Mouse (Mus musculus) gastrocnemius, postnatal 4 days (tissue): ENCODE data around the gene Pygo1. TPM values are rescaled to one million over a fixed set of nuclear protein-coding genes. Genes with fewer than 3 reads are reported as not detected.

Experiments
- DNase-seq, 2 experiments: peaks; one replicate each; pipeline ENCODE4 v3.0.0; 2021 to 2022; ENCODE audit warnings: low spot score in 2 of 2, mixed read lengths in 2 of 2
- total RNA-seq, 2 experiments: library from RNA; stranded (reverse); gene quantifications; 2 replicates each; pipeline ENCODE4 v1.2.3; 2021

Pygo1 gene
- total RNA-seq, 2 experiments from 2014 or later, result 6.2 to 7.0 TPM

GRCm38 (mm10) chr9:72931166-72931790, 5.8 kb downstream of the Pygo1 start:
- DNase-seq, result no peak

DNA sequence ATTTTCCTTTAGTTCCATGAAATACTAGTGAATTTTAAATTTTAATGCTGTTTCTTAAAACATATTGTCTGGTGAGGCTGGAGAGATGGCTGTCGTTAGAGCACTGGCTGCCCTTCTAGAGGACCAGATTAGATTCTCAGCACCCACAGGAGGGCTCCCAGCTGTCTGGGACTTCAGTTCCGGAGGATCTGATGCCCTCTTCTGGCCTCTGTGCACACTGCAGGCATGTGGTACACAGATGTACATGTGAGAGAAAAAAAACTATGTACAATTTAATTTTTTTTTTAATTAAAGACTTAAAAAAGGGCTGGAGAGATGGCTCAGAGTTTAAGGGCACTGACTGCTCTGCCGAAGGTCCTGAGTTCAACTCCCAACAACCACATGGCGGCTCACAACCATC, 9.9 kb downstream of the Pygo1 start:
- DNase-seq, result no peak

- no peak for DNase-seq
These were observed 10.9 kb downstream of the Pygo1 start for GRCm38 (mm10) chr9:72936301-72936700.

DNA sequence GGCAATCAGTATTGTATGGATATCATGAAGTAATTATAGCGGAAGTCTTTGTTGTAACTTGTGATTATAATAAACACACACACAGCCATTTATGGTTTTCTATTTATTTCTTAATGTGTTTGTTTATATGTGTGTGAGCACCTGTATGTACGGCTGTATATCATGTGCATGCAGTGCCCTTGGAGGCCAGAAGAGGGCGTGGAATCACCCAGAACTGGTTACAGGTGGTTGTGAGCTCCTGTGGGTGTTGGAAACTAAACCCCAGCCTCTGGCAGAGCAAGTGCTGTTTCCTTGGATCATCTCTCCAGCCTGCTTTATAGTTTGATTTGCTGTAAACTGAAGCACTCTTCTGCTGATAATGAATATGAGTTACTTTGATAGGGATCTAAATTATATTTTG, 18.0 kb downstream of the Pygo1 start:
- DNase-seq, result no peak

- DNase-seq, result no peak
These were observed 18.8 kb downstream of the Pygo1 start for GRCm38 (mm10) chr9:72944286-72944685.

- DNase-seq, result no peak
These were observed 21.6 kb downstream of the Pygo1 start for GRCm38 (mm10) chr9:72947010-72947409.

DNA sequence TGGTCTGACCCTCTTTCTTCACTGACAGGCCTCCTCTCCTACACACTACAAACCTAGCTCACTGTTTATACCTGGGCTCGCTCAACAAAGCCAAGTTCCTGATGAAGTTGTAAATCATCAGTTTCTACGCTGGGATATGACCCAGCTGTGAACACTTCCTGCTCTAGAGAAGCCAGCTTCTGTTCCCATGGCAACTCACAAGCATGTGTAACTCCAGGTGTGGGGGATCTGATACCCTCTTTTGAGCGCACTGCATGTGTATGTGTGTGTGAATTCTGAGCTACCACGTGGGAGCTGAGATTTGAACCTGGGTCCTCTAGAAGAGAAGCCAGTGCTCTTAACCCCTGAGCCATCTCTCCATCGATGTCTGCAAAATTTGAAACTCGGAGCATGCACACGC, 24.1 kb downstream of the Pygo1 start:
- DNase-seq, result no peak

GRCm38 (mm10) chr9:72954746-72955145, 29.3 kb downstream of the Pygo1 start:
- DNase-seq, result no peak

- DNase-seq, result no peak
These were observed 30.1 kb downstream of the Pygo1 start for GRCm38 (mm10) chr9:72955546-72955945.

DNA sequence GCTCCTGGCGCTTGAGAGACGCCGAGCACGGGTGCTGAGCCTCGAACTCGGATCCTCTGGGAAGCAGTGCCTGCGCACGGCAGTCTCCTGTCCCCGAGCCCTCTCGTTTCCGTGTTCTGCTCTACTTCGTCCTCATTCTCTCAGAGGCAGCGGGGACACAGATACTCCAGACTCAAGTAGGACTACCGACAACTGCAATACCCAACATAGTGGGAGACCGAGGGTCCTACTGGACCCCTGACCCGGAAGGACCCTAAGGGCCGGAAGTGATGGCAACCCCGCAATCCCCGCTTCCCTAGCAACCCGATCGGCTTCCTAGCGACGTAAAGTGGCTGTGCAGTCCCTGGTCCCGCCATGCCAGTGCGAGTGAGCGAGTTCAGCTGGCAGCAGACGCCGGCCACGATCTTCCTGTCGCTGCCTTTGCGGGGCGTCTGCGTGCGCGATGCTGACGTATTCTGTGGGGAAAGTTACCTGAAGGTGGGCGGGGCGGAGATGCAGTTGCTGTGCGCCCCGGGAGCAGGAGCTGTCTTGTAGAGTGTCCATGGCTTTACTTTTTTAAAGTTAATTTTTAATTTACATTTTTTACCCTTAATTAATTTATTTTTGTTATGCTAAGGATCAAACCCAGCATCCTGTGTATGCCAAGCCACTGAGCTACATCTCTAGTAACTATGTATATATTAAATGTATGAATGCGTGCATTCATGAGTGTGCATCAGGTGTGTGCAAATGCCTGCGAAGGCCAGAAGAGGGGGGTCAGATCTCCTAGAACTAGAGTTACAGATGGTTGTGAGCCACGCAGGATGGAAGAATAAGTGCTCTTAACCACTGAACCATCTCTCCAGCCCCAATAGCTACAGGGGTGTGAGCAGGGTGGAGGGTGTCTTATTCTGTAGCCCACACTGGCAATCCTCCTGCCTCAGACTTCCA, 33.3 kb downstream of the Pygo1 start, which contains the start of the genes Dyx1c1 and Gm44503:
Gene Dyx1c1 (plus strand): TSS at position 265 of the 930 bp plus-strand sequence.
Gene Gm44503 (plus strand): TSS at position 332 of the 930 bp plus-strand sequence.
- peak; percentile 35 to 69 for DNase-seq

DNA sequence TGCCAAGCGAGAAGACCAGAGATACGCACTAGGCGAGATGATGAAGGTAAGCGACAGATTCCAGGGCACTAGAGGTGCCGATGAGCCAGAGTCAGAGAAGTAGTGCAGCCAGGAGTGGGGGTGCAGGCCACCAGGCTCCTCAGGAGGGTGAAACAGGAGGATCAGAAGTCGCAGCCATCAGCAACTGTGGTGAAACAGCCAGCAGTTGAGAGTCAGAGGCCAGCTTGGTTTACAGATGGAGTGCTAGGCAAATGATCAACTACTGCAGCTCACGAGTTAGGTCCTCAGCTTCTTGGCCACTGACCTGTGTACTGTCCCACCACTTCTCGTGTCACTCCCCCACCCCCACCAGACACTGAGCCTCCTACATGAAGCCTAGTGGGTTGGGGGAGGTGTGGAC, 35.9 kb downstream of the Pygo1 start:
- no peak for DNase-seq

DNA sequence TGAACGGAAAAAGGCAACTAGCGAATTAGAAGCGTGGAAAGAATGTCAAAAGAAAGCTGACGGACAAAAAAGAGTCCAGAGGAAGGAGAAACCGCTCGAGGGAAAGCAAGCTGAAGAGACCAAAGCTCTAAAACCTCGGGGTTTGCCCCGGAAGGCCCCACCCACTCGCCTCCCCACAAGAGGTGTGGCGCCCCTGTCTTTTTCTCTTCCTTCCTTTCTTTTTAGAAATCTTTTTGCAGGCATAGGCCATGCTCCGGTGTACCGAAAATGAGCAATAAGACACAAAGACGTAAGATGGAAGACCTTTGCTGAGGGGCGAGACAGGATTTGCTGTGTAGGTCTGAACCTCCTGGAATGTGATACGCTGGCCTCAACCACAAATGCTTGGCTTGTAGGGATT, 36.5 kb downstream of the Pygo1 start:
- DNase-seq, result no peak

GRCm38 (mm10) chr9:72968349-72969061, 43.1 kb downstream of the Pygo1 start:
- no peak for DNase-seq

DNA sequence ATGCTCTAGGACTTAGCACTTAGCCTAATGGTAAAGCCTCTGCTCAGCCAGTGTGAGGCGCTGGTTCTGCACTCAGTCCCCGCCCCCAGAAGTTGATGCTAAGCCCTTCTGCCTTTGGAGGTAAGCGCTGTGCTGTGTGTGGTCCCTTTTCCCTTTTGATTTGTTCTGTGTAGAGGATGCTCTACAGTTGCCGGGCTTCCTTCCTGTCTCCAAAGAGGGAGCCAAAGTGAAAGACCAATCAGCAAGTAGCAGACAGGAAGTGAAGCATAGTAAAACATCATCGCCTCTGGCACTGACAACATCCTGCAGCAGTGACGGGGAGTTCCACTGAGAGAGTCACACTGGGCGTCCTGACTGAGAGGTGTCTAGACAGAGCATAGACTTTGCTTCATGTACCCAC, 44.4 kb downstream of the Pygo1 start:
- DNase-seq, result no peak

GRCm38 (mm10) chr9:72972435-72972834, 47.0 kb downstream of the Pygo1 start:
- no peak for DNase-seq

DNA sequence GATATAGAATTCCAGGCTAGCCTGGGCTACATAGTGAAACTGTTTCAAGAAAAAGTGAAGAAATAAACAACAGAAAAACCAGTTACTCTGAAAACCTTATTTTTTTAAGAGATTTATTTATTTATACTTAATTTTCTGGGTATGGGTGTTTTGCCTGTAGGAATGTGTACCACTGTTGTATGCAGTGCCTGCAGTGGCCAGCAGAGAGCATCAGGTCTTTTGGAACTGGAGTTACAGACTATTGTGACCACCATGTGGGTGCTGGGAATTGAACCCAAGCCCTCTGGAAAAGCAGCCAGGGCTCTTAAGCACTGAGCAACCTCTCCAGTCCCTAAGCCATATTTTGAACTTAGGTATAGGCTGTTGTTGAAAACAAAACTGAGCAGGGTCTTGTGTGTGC, 47.5 kb downstream of the Pygo1 start:
- DNase-seq, result no peak

DNA sequence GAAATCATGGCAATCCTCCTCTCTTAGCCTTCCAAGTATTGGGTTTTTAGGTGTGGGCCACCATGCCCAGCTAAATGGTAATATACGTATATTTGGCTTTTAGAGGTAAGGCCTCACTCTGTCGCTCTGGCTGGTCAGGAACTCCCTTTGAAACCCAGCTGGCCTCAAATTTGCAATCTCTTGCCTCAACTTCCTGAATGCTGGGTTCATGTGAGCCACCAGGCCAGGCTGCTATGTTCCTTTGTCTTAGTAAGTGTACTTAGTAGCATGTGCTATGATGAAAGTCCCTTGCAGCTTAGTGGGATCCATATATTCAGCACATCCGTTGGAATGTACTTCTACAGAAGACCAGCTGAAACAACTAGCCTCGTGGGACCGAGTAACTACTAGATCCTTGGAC, 49.3 kb downstream of the Pygo1 start:
- no peak for DNase-seq

GRCm38 (mm10) chr9:72975242-72975641, 49.8 kb downstream of the Pygo1 start:
- no peak for DNase-seq

DNA sequence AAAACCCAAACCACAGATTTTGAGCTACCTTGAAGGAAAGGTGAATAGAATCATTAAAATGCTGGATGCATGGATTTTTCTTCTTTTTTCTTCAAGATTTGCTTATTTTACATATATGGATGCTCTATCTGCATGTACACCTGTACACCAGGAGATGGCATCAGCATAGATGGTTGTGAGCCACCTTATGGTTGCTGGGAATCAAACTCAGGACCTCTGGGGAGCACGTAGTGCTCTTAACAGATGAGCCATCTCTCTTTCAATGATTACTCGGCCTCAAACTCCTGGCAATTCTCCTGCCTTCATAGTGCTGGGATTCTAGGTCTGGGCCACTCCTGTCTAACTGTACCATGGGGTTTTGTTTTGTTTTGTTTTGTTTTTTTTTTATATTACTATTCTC, 57.6 kb downstream of the Pygo1 start:
- no peak for DNase-seq

GRCm38 (mm10) chr9:72985250-72986220, 60.1 kb downstream of the Pygo1 start, which contains the start of the genes Ccpg1os and Ccpg1:
Gene Ccpg1os, minus strand, starts transcription at chr9:72985382.
Gene Ccpg1, plus strand, starts transcription at chr9:72985429.
- peak; percentile 87 to 95 for DNase-seq
